Mouse (Mus musculus) MEL (cell line): ENCODE data around the gene Pigc. TPM values are rescaled to one million over a fixed set of nuclear protein-coding genes. Genes with fewer than 3 reads are reported as not detected.

Source experiments
- DNase-seq: peaks from one replicate; pipeline ENCODE4 v3.0.0; 2011; ENCODE audit warnings: low read depth, low spot score
- H3K27ac ChIP-seq: 2 replicates; pipeline ENCODE4 v1.5.1; 2012; ENCODE audit warnings: low read depth, mild to moderate bottlenecking, control low read depth, low read length, moderate library complexity; ENCODE audit not compliant: control insufficient read depth
- H3K27me3 ChIP-seq, 2 experiments: fragments of 150-350 bp in 1 of 2; sonication (generic) in 1 of 2; 2 replicates each; pipeline ENCODE4 v1.6.1; 2012; ENCODE audit warnings: low read length in 2 of 2, mild to moderate bottlenecking in 2 of 2, improper control_type of control experiment in 1 of 2, moderate library complexity in 1 of 2; ENCODE audit not compliant: insufficient read depth in 2 of 2, control insufficient read depth in 1 of 2
- H3K36me3 ChIP-seq, 2 experiments: 2 replicates each; pipeline ENCODE4 v1.6.1; 2012 to 2014; ENCODE audit warnings: low read length in 2 of 2, improper control_type of control experiment in 1 of 2, inconsistent platforms in 1 of 2, mild to moderate bottlenecking in 1 of 2; ENCODE audit not compliant: insufficient read depth in 2 of 2, control insufficient read depth in 1 of 2
- H3K4me1 ChIP-seq, 2 experiments: fragments of 150-350 bp in 1 of 2; sonication (generic) in 1 of 2; 2 replicates each; pipeline ENCODE4 v1.6.1; 2012; ENCODE audit warnings: low read length in 2 of 2, improper control_type of control experiment in 1 of 2, mild to moderate bottlenecking in 1 of 2; ENCODE audit not compliant: insufficient read depth in 2 of 2, control insufficient read depth in 1 of 2
- H3K4me3 ChIP-seq, 2 experiments: fragments of 150-350 bp in 1 of 2; sonication (generic) in 1 of 2; 2 replicates each; pipeline ENCODE4 v1.5.1; 2012; ENCODE audit warnings: low read depth in 2 of 2, low read length in 2 of 2, mild to moderate bottlenecking in 2 of 2, moderate library complexity in 2 of 2, control low read depth in 1 of 2, improper control_type of control experiment in 1 of 2; ENCODE audit not compliant: control insufficient read depth in 1 of 2, insufficient read depth in 1 of 2
- H3K79me2 ChIP-seq: 2 replicates; pipeline ENCODE4 v1.6.1; 2012; ENCODE audit warnings: mild to moderate bottlenecking, low read length, moderate library complexity; ENCODE audit not compliant: control insufficient read depth, poor library complexity, insufficient read depth
- H3K9ac ChIP-seq: 2 replicates; pipeline ENCODE4 v1.6.1; 2012; ENCODE audit warnings: low read depth, mild to moderate bottlenecking, control low read depth, low read length, moderate library complexity; ENCODE audit not compliant: control insufficient read depth, poor library complexity, severe bottlenecking
- H3K9me3 ChIP-seq: fragments of 150-350 bp; sonication (generic); replicated peaks from 2 replicates; pipeline ENCODE4 v1.6.1; 2012; ENCODE audit warnings: mild to moderate bottlenecking, low read length, improper control_type of control experiment, moderate library complexity; ENCODE audit not compliant: insufficient read depth
- BHLHE40 ChIP-seq: IDR thresholded peaks from 2 replicates; pipeline ENCODE4 v1.6.1; 2012; ENCODE audit warnings: low read depth, mild to moderate bottlenecking, inconsistent platforms, low read length, improper control_type of control experiment, borderline replicate concordance
- CTCF ChIP-seq, 3 experiments: IDR thresholded peaks in 2 of 3; conservative IDR thresholded peaks in 1 of 3; 2 replicates each; pipeline ENCODE4 v1.5.1; 2011 to 2012; ENCODE audit warnings: low read length in 3 of 3, low read depth in 2 of 3, mild to moderate bottlenecking in 2 of 3, improper control_type of control experiment in 1 of 3, inconsistent platforms in 1 of 3, mixed read lengths in 1 of 3, moderate library complexity in 1 of 3; ENCODE audit not compliant: control insufficient read depth in 1 of 3, insufficient read depth in 1 of 3, poor library complexity in 1 of 3, severe bottlenecking in 1 of 3
- E2F4 ChIP-seq: IDR thresholded peaks from 2 replicates; pipeline ENCODE4 v1.6.1; 2011; ENCODE audit warnings: low read depth, low read length, improper control_type of control experiment, borderline replicate concordance
- ELF1 ChIP-seq: IDR thresholded peaks from 2 replicates; pipeline ENCODE4 v1.6.1; 2014; ENCODE audit warnings: low read depth, mild to moderate bottlenecking, inconsistent platforms, low read length, improper control_type of control experiment, moderate library complexity
- EP300 ChIP-seq, 2 experiments: IDR thresholded peaks; 2 replicates each; pipeline ENCODE4 v1.6.1; 2011; ENCODE audit warnings: improper control_type of control experiment in 2 of 2, low read length in 2 of 2, low read depth in 1 of 2, mild to moderate bottlenecking in 1 of 2
- GABPA ChIP-seq: IDR thresholded peaks from 2 replicates; pipeline ENCODE4 v1.6.1; 2012; ENCODE audit warnings: low read depth, mild to moderate bottlenecking, inconsistent platforms, low read length, improper control_type of control experiment, moderate library complexity
- HCFC1 ChIP-seq: IDR thresholded peaks from 2 replicates; pipeline ENCODE4 v1.6.1; 2012; ENCODE audit warnings: low read depth, mild to moderate bottlenecking, inconsistent platforms, low read length, improper control_type of control experiment, moderate library complexity
- MAZ ChIP-seq: IDR thresholded peaks from 2 replicates; pipeline ENCODE4 v1.6.1; 2012; ENCODE audit warnings: low read depth, mild to moderate bottlenecking, inconsistent platforms, low read length, improper control_type of control experiment
- MXI1 ChIP-seq: IDR thresholded peaks from 2 replicates; pipeline ENCODE4 v1.6.1; 2011; ENCODE audit warnings: mild to moderate bottlenecking, low read depth, low read length, improper control_type of control experiment
- POLR2A ChIP-seq, 2 experiments: IDR thresholded peaks; 2 replicates each; pipeline ENCODE4 v1.6.1; 2011 to 2012; ENCODE audit warnings: low read length in 2 of 2, mild to moderate bottlenecking in 2 of 2, control low read depth in 1 of 2, improper control_type of control experiment in 1 of 2, low read depth in 1 of 2, moderate library complexity in 1 of 2; ENCODE audit not compliant: control insufficient read depth in 1 of 2, insufficient read depth in 1 of 2, poor library complexity in 1 of 2
- RAD21 ChIP-seq: IDR thresholded peaks from 2 replicates; pipeline ENCODE4 v1.6.1; 2011; ENCODE audit warnings: mild to moderate bottlenecking, low read depth, low read length, improper control_type of control experiment
- SIN3A ChIP-seq: IDR thresholded peaks from 2 replicates; pipeline ENCODE4 v1.6.1; 2012; ENCODE audit warnings: low read length, improper control_type of control experiment, inconsistent platforms
- SMC3 ChIP-seq: IDR thresholded peaks from 2 replicates; pipeline ENCODE4 v1.6.1; 2011; ENCODE audit warnings: low read depth, low read length, improper control_type of control experiment
- TBP ChIP-seq: IDR thresholded peaks from 2 replicates; pipeline ENCODE4 v1.8.0; 2011; ENCODE audit warnings: low read depth, low read length, improper control_type of control experiment
- TCF12 ChIP-seq: IDR thresholded peaks from 2 replicates; pipeline ENCODE4 v1.6.1; 2014; ENCODE audit warnings: low read depth, mild to moderate bottlenecking, inconsistent platforms, low read length, improper control_type of control experiment, moderate library complexity
- USF1 ChIP-seq: IDR thresholded peaks from 2 replicates; pipeline ENCODE4 v1.6.1; 2014; ENCODE audit warnings: low read depth, mild to moderate bottlenecking, inconsistent platforms, low read length, improper control_type of control experiment, moderate library complexity
- USF2 ChIP-seq, 2 experiments: IDR thresholded peaks; 2 replicates each; pipeline ENCODE4 v1.6.1; 2011 to 2012; ENCODE audit warnings: improper control_type of control experiment in 2 of 2, low read length in 2 of 2, borderline replicate concordance in 1 of 2, inconsistent platforms in 1 of 2, low read depth in 1 of 2, mild to moderate bottlenecking in 1 of 2; ENCODE audit not compliant: insufficient read depth in 1 of 2
- ZC3H11A ChIP-seq: IDR thresholded peaks from 2 replicates; pipeline ENCODE4 v1.6.1; 2012; ENCODE audit warnings: low read depth, mild to moderate bottlenecking, inconsistent platforms, low read length, improper control_type of control experiment
- ZNF384 ChIP-seq: IDR thresholded peaks from 2 replicates; pipeline ENCODE4 v1.6.1; 2012; ENCODE audit warnings: low read depth, mild to moderate bottlenecking, inconsistent platforms, low read length, improper control_type of control experiment
- polyA plus RNA-seq, 2 experiments: library from polyadenylated mRNA; stranded (reverse) in 1 of 2; unstranded in 1 of 2; fragments of >175 nt in 1 of 2; fragments of >200 nt in 1 of 2; gene quantifications; 2 replicates each; pipeline versions ENCODE4 v1.2.1 to v1.2.4; 2012; ENCODE audit warnings: low replicate concordance in 2 of 2, low read depth in 1 of 2; ENCODE audit not compliant: insufficient read length in 2 of 2, insufficient read depth in 1 of 2, missing spikeins in 1 of 2
- total RNA-seq: library from RNA; depleted of rRNA; stranded (reverse); fragments of 300-350 nt; gene quantifications from 2 replicates; pipeline ENCODE4 v1.2.3, GENCODE M21; 2012

The Pigc gene
- total and polyA plus RNA-seq, 3 experiments = 4.2 to 9.8 TPM; not detected in 1

- Histone ChIP-seq H3K4me1 (no peaks in the 10 kb centered on the region), H3K4me3 (no peak overlapping the region), H3K27me3 (peaks cover 0 to 9% of the 10 kb centered on the region in 2 experiments; a peak in 2 of 4 replicates), H3K79me2 (no peaks in the 10 kb centered on the region), H3K27ac (no peak overlapping the region), H3K9ac (no peak overlapping the region), H3K9me3 (no peaks in the 10 kb centered on the region), H3K36me3 (no peaks in the 10 kb centered on the region)
- DNase-seq = no peak
- TF ChIP-seq EP300 (IDR thresholded peaks at IDR 0.05; ENCODE audit: low read depth in 1 of 2, low read length in 2 of 2) = no peak
- no peak for TF ChIP-seq TCF12
- no peak for TF ChIP-seq MXI1
- no peak for TF ChIP-seq HCFC1
- TF ChIP-seq E2F4 = no peak
- TF ChIP-seq POLR2A (IDR thresholded peaks at IDR 0.05; ENCODE audit: control insufficient read depth in 1 of 2, insufficient read depth in 1 of 2, low read depth in 1 of 2, low read length in 2 of 2, poor library complexity in 1 of 2) = no peak
- TF ChIP-seq USF2 (IDR thresholded peaks at IDR 0.05; ENCODE audit: borderline replicate concordance in 1 of 2, insufficient read depth in 1 of 2, low read depth in 1 of 2, low read length in 2 of 2) = no peak
- TF ChIP-seq USF1 = no peak
- TF ChIP-seq BHLHE40 = no peak
- no peak for TF ChIP-seq ZC3H11A
- TF ChIP-seq SIN3A = no peak
- TF ChIP-seq MAZ = no peak
- TF ChIP-seq GABPA = no peak
These were observed 10.7 kb upstream of the Pigc start for GRCm38 (mm10) chr1:161957964-161958950.

DNA sequence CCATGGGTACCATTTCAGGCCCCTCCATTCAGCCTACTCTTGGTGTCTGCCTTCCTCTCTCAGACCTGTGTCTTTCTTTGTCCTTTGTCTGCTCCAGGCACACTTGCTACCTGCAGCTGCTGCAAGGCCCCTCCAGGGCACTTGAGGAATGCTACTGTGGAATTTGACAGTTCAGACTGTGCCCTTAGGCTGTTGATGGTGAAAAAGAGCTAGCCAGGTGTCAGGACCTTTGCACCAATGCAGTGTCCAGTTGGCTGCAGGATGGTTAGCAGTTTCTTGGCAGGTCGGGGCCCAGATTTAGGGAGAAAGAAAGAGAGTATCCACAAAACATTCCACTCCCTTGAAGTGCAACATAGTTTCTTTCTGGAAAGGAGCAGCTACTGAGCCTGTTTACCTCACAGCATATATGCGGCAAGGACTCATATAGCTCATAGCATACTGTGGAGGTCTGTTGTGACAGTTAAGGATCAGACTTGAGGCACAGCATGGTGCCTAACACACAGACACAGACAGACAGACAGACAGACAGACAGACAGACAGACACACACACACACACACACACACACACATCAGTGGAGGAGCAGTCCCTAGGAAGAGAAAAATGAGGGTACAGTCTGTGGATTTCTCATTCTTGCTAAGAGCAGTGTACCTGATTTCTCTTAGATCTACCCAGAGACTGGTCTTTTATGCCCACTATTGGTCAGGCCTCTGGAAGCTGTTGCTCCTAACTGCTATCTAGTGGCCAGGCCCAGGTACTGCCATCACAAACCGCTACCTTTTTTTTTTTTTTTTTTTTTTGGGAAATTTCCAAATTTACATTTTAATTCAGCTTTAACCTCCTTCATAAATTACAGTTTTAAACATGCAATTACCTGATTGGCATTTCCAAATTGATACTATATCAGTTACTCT lies 6.3 kb upstream of the Pigc start:
- Histone ChIP-seq H3K9me3 (no peaks in the 10 kb centered on the region), H3K79me2 (no peaks in the 10 kb centered on the region), H3K36me3 (peaks cover 0 to 4% of the 10 kb centered on the region in 2 experiments; a peak in 2 of 4 replicates), H3K4me1 (0 out of 4 replicates have a peak, but pooled peaks cover 0 to 2% of the 10 kb centered on the region in 2 experiments), H3K27me3 (peaks cover 0 to 7% of the 10 kb centered on the region in 2 experiments; a peak in 2 of 4 replicates), H3K9ac (no peak overlapping the region), H3K27ac (no peak overlapping the region), H3K4me3 (no peak overlapping the region)
- DNase-seq = peak; percentile 37
- peak; percentile 71 for TF ChIP-seq SMC3
- peak; percentile 95 for TF ChIP-seq ZNF384
- peak; percentile 28 to 57 (median 44) for TF ChIP-seq CTCF (IDR thresholded peaks at IDR 0.05 in 2 of 3, conservative IDR thresholded peaks at IDR 0.05 in 1 of 3; ENCODE audit: control insufficient read depth in 1 of 3, insufficient read depth in 1 of 3, low read depth in 2 of 3, low read length in 3 of 3, poor library complexity in 1 of 3, severe bottlenecking in 1 of 3)
- no peak for TF ChIP-seq TBP
- peak; percentile 59 for TF ChIP-seq RAD21
- no peak for TF ChIP-seq ELF1
- no peak for TF ChIP-seq E2F4
- peak; percentile 47 for TF ChIP-seq ZC3H11A
